ENCODE assay signal across 21 mouse cellular contexts in genomic region chr9:78493171-78493570, GRCm38 (mm10). TPM values are rescaled to one million over a fixed set of nuclear protein-coding genes. Genes with fewer than 3 reads are reported as not detected.
"Had no signal": no experiment of that assay in that cellular context is flagged by ENCODE, and none has a peak within 500 bp of the region (broad histone marks: within the 10 kb centered on the region; RNA-seq: fewer than 3 reads in every experiment).

No protein-coding gene starts in this region.

- DNase-seq: lung, adult 2 months; lung, postnatal 14 days; lung, postnatal 36 days; right cerebral cortex, postnatal 14 days; thymus, adult 2 months; thymus, postnatal 25 days; thymus, postnatal 4 days had no signal

- H3K27me3 ChIP-seq: lung, embryonic 15.5 days; midbrain, embryonic 13.5 days; midbrain, embryonic 15.5 days; neural tube, embryonic 12.5 days; stomach, embryonic 15.5 days had no signal

- H3K4me2 ChIP-seq: lung, embryonic 15.5 days; midbrain, embryonic 11.5 days; midbrain, embryonic 13.5 days; midbrain, embryonic 15.5 days; neural tube, embryonic 12.5 days; stomach, embryonic 15.5 days had no signal

- H3K9ac ChIP-seq: lung, embryonic 15.5 days; midbrain, embryonic 13.5 days; midbrain, embryonic 15.5 days; neural tube, embryonic 12.5 days; stomach, embryonic 15.5 days had no signal

- H3K27ac ChIP-seq: lung, embryonic 15.5 days; macrophage; midbrain, embryonic 13.5 days; midbrain, embryonic 15.5 days; neural tube, embryonic 12.5 days; stomach, embryonic 15.5 days; stomach, postnatal 0 days had no signal

- H3K4me1 ChIP-seq: midbrain, embryonic 15.5 days; stomach, embryonic 15.5 days had no signal

- H3K4me3 ChIP-seq: lung, embryonic 15.5 days; megakaryocyte, embryonic 14.5 days; midbrain, embryonic 13.5 days; midbrain, embryonic 15.5 days; neural tube, embryonic 12.5 days; stomach, embryonic 15.5 days had no signal

- ATAC-seq: lung, postnatal 0 days; midbrain, embryonic 13.5 days; midbrain, embryonic 15.5 days had no signal

- H3K36me3 ChIP-seq: lung, embryonic 15.5 days; midbrain, embryonic 13.5 days; midbrain, embryonic 15.5 days; neural tube, embryonic 12.5 days; stomach, embryonic 15.5 days had no signal

- H3K9me3 ChIP-seq: lung, embryonic 15.5 days; megakaryocyte, embryonic 14.5 days; midbrain, embryonic 13.5 days; midbrain, embryonic 15.5 days; neural tube, embryonic 12.5 days; stomach, embryonic 15.5 days had no signal

RNA-seq across cellular contexts. Expression of gene Gm17324, which starts 44.6 kb away (rescaled TPM):
- total RNA-seq: megakaryocyte progenitor cell, adult 5-6 weeks; monocyte, adult 5-6 weeks; neutrophil, adult 5-6 weeks had no signal
- polyA plus RNA-seq: lung, adult 2 months; macrophage; spleen, adult 2 months had no signal
